Mouse (Mus musculus) heart, adult 2 months (tissue): ENCODE results near the gene Iqschfp.

Source experiments
- CTCF ChIP-seq: fragments of 200-600 bp; IDR thresholded peaks from 2 replicates; pipeline ENCODE4 v1.8.1; 2022; ENCODE audit warnings: antibody characterized with exemption, mild to moderate bottlenecking, moderate library complexity
- POLR2A ChIP-seq: fragments of 200-500 bp; IDR thresholded peaks from 2 replicates; pipeline ENCODE4 v1.6.1; 2011; ENCODE audit warnings: mild to moderate bottlenecking, low read depth, low read length, control low read depth; ENCODE audit not compliant: insufficient read depth

- TF ChIP-seq POLR2A (no peak), CTCF (no peak)
Measured at GRCm38 (mm10) chr3:67918634-67919259, 26.7 kb downstream of the Iqschfp start.
